Mouse (Mus musculus) forebrain, embryonic 14.5 days (tissue): Measurements from ENCODE around the gene Tbl2. TPM values are rescaled to one million over a fixed set of nuclear protein-coding genes. Genes with fewer than 3 reads are reported as not detected.

Experiments
- ATAC-seq: fragments of 200-750 bp; cut with Nextera tagmentation; 2 replicates; pipeline ENCODE4 v1.8.0; 2017; ENCODE audit warnings: mild to moderate bottlenecking, moderate library complexity
- DNase-seq: peaks from one replicate; pipeline ENCODE4 v3.0.0-alpha.2; 2015; ENCODE audit warnings: low spot score
- H3K27ac ChIP-seq: fragments of 300-500 bp; sonication (generic); 2 replicates; pipeline ENCODE4 v1.5.1; 2014; ENCODE audit warnings: low read depth, mild to moderate bottlenecking, control low read depth, low read length, moderate library complexity
- H3K27me3 ChIP-seq: fragments of 300-500 bp; sonication (generic); replicated peaks from 2 replicates; pipeline ENCODE4 v1.6.1; 2014; ENCODE audit warnings: low read length, control low read depth, mixed read lengths; ENCODE audit not compliant: control insufficient read depth, insufficient read depth
- H3K36me3 ChIP-seq: fragments of 300-500 bp; sonication (generic); 2 replicates; pipeline ENCODE4 v1.6.1; 2014; ENCODE audit warnings: low read length, control low read depth; ENCODE audit not compliant: control insufficient read depth, insufficient read depth
- H3K4me1 ChIP-seq: fragments of 300-500 bp; sonication (generic); 2 replicates; pipeline ENCODE4 v1.6.1; 2014; ENCODE audit warnings: antibody characterized with exemption, low read length, control low read depth; ENCODE audit not compliant: control insufficient read depth, insufficient read depth
- H3K4me2 ChIP-seq: fragments of 300-500 bp; sonication (generic); 2 replicates; pipeline ENCODE4 v1.6.1; 2014; ENCODE audit warnings: mild to moderate bottlenecking, control low read depth, low read length
- H3K4me3 ChIP-seq: fragments of 300-500 bp; sonication (generic); 2 replicates; pipeline ENCODE4 v1.5.1; 2014; ENCODE audit warnings: low read depth, low read length, control low read depth
- H3K9ac ChIP-seq: fragments of 300-500 bp; sonication (generic); 2 replicates; pipeline ENCODE4 v1.6.1; 2014; ENCODE audit warnings: mild to moderate bottlenecking, low read length, control low read depth, moderate library complexity
- H3K9me3 ChIP-seq: fragments of 300-500 bp; sonication (generic); replicated peaks from 2 replicates; pipeline ENCODE4 v1.6.1; 2016; ENCODE audit warnings: low read length, control low read depth, mixed read lengths; ENCODE audit not compliant: control insufficient read depth
- WGBS: fragments of 180-500 bp; shearing (Covaris S2); extraction: QIAGEN DNeasy Blood & Tissue Kit; methylation state at CpG from one replicate; pipeline ENCODE4 v1.1.7; 2014; 5-methylcytosine and 5-hydroxymethylcytosine counted together
- polyA plus RNA-seq: library from polyadenylated mRNA; unstranded; fragments of >200 nt; fragmentation: Nextera tagmentation; extraction: Ambion mirVana; gene quantifications from 2 replicates; pipeline ENCODE4 v1.2.1, GENCODE M21; 2014

The Tbl2 gene
- polyA plus RNA-seq, 1 experiment from 2014 or later = 16.3 TPM

- Histone ChIP-seq H3K4me1 (no peaks in the 10 kb centered on the region), H3K9me3 (no peaks in the 10 kb centered on the region), H3K27me3 (no peaks in the 10 kb centered on the region), H3K36me3 (peaks cover 93% of the 10 kb centered on the region), H3K9ac (no peak overlapping the region), H3K4me2 (no peak overlapping the region), H3K27ac (no peak overlapping the region), H3K4me3 (no peak overlapping the region)
- 82% methylated on average over 3 of the region's 3 CpGs for WGBS
- ATAC-seq (no peak), DNase-seq (no peak)
Observed at GRCm38 (mm10) chr5:135178523-135178922, 29.1 kb downstream of the Tbl2 start.

- no peaks in the 10 kb centered on the region for H3K4me1 ChIP-seq
- ATAC-seq = no peak
- H3K4me3 ChIP-seq = no peak overlapping the region
- WGBS = 89% methylated on average over 4 of the region's 4 CpGs
- DNase-seq = no peak
- no peaks in the 10 kb centered on the region for H3K27me3 ChIP-seq
- no peaks in the 10 kb centered on the region for H3K9me3 ChIP-seq
- no peak overlapping the region for H3K9ac ChIP-seq
- H3K4me2 ChIP-seq = no peak overlapping the region
- peaks cover 88% of the 10 kb centered on the region for H3K36me3 ChIP-seq
- no peak overlapping the region for H3K27ac ChIP-seq
Observed at GRCm38 (mm10) chr5:135178996-135179395, 29.5 kb downstream of the Tbl2 start.

GRCm38 (mm10) chr5:135179616-135180015, 30.2 kb downstream of the Tbl2 start:
- Histone ChIP-seq H3K4me2 (no peak overlapping the region), H3K9me3 (no peaks in the 10 kb centered on the region), H3K27me3 (no peaks in the 10 kb centered on the region), H3K4me1 (no peaks in the 10 kb centered on the region), H3K36me3 (peaks cover 82% of the 10 kb centered on the region), H3K27ac (no peak overlapping the region), H3K9ac (no peak overlapping the region), H3K4me3 (no peak overlapping the region)
- ATAC-seq = no peak
- WGBS = 99% methylated on average over 6 of the region's 7 CpGs
- DNase-seq = no peak

GRCm38 (mm10) chr5:135180796-135181195, 31.3 kb downstream of the Tbl2 start:
- WGBS = 93% methylated on average over 14 of the region's 14 CpGs
- DNase-seq = no peak
- ATAC-seq = no peak
- H3K9ac ChIP-seq = no peak overlapping the region
- no peaks in the 10 kb centered on the region for H3K9me3 ChIP-seq
- no peak overlapping the region for H3K4me2 ChIP-seq
- no peak overlapping the region for H3K27ac ChIP-seq
- no peaks in the 10 kb centered on the region for H3K27me3 ChIP-seq
- no peak overlapping the region for H3K4me3 ChIP-seq
- peaks cover 70% of the 10 kb centered on the region for H3K36me3 ChIP-seq
- no peaks in the 10 kb centered on the region for H3K4me1 ChIP-seq

GRCm38 (mm10) chr5:135181776-135182175, 32.3 kb downstream of the Tbl2 start:
- DNase-seq (no peak), ATAC-seq (no peak)
- WGBS = 68% methylated on average over 6 of the region's 6 CpGs
- H3K4me2 ChIP-seq = no peak overlapping the region
- no peak overlapping the region for H3K9ac ChIP-seq
- H3K27ac ChIP-seq = no peak overlapping the region
- H3K4me1 ChIP-seq = peaks cover 2% of the 10 kb centered on the region; the same call in 1 of the 2 replicates
- H3K9me3 ChIP-seq = no peaks in the 10 kb centered on the region
- H3K27me3 ChIP-seq = no peaks in the 10 kb centered on the region
- peaks cover 63% of the 10 kb centered on the region for H3K36me3 ChIP-seq
- no peak overlapping the region for H3K4me3 ChIP-seq

- no peak overlapping the region for H3K4me3 ChIP-seq
- ATAC-seq = no peak
- 64% methylated on average over 8 of the region's 8 CpGs for WGBS
- no peak overlapping the region for H3K27ac ChIP-seq
- H3K9ac ChIP-seq = no peak overlapping the region
- H3K27me3 ChIP-seq = no peaks in the 10 kb centered on the region
- H3K4me2 ChIP-seq = no peak overlapping the region
- peaks cover 48% of the 10 kb centered on the region for H3K36me3 ChIP-seq
- peaks cover 2% of the 10 kb centered on the region; the same call in 1 of the 2 replicates for H3K4me1 ChIP-seq
- no peaks in the 10 kb centered on the region for H3K9me3 ChIP-seq
- DNase-seq = no peak
Observed at GRCm38 (mm10) chr5:135183131-135183861, 33.8 kb downstream of the Tbl2 start.

- H3K9me3 ChIP-seq = no peaks in the 10 kb centered on the region
- H3K4me1 ChIP-seq = peaks cover 17% of the 10 kb centered on the region
- H3K27me3 ChIP-seq = no peaks in the 10 kb centered on the region
- ATAC-seq (no peak), DNase-seq (no peak)
- peaks cover 36% of the 10 kb centered on the region for H3K36me3 ChIP-seq
- H3K4me3 ChIP-seq = no peak overlapping the region
- H3K4me2 ChIP-seq = no peak overlapping the region
- H3K9ac ChIP-seq = no peak overlapping the region
- WGBS = 96% methylated on average over 3 of the region's 3 CpGs
- H3K27ac ChIP-seq = no peak overlapping the region
Observed at GRCm38 (mm10) chr5:135185016-135185415, 35.6 kb downstream of the Tbl2 start.

GRCm38 (mm10) chr5:135185596-135185995, 36.1 kb downstream of the Tbl2 start:
- H3K9me3 ChIP-seq = no peaks in the 10 kb centered on the region
- ATAC-seq (no peak), DNase-seq (no peak)
- 32% methylated on average over 3 of the region's 3 CpGs for whole genome bisulfite sequencing
- H3K4me1 ChIP-seq = peaks cover 18% of the 10 kb centered on the region
- no peak overlapping the region for H3K4me2 ChIP-seq
- no peaks in the 10 kb centered on the region for H3K27me3 ChIP-seq
- no peak overlapping the region for H3K9ac ChIP-seq
- no peak overlapping the region for H3K4me3 ChIP-seq
- peaks cover 31% of the 10 kb centered on the region for H3K36me3 ChIP-seq
- no peak overlapping the region for H3K27ac ChIP-seq

- ATAC-seq (peak; percentile 13), DNase-seq (no peak)
- peak overlapping the region; percentile 51 for H3K4me2 ChIP-seq
- H3K9me3 ChIP-seq = no peaks in the 10 kb centered on the region
- WGBS = 21% methylated on average over 10 of the region's 10 CpGs
- H3K36me3 ChIP-seq = peaks cover 24% of the 10 kb centered on the region
- H3K27me3 ChIP-seq = no peaks in the 10 kb centered on the region
- peak overlapping the region; percentile 98 for H3K4me3 ChIP-seq
- peaks cover 18% of the 10 kb centered on the region for H3K4me1 ChIP-seq
- peak overlapping the region; percentile 54 for H3K9ac ChIP-seq
- H3K27ac ChIP-seq = peak overlapping the region; percentile 95
Observed at GRCm38 (mm10) chr5:135186231-135186620, 36.8 kb downstream of the Tbl2 start.
